Mouse (Mus musculus) intestine, embryonic 16.5 days (tissue): ENCODE measurements around the gene Ttc6. TPM values are rescaled to one million over a fixed set of nuclear protein-coding genes. Genes with fewer than 3 reads are reported as not detected.

Experiments
- ATAC-seq: fragments of 200-750 bp; cut with Nextera tagmentation; 2 replicates; pipeline ENCODE4 v1.8.0; 2017; ENCODE audit warnings: moderate TSS enrichment, moderate library complexity
- H3K27ac ChIP-seq: fragments of 300-500 bp; sonication (generic); 2 replicates; pipeline ENCODE4 v1.5.1; 2014; ENCODE audit warnings: mild to moderate bottlenecking, low read length
- H3K27me3 ChIP-seq: fragments of 300-500 bp; sonication (generic); replicated peaks from 2 replicates; pipeline ENCODE4 v1.6.1; 2014; ENCODE audit warnings: low read length, control low read depth, mixed read lengths; ENCODE audit not compliant: control insufficient read depth, insufficient read depth
- H3K36me3 ChIP-seq: fragments of 300-500 bp; sonication (generic); 2 replicates; pipeline ENCODE4 v1.6.1; 2014; ENCODE audit warnings: low read length, control low read depth; ENCODE audit not compliant: control insufficient read depth, insufficient read depth
- H3K4me1 ChIP-seq: fragments of 300-500 bp; sonication (generic); 2 replicates; pipeline ENCODE4 v1.6.1; 2014; ENCODE audit warnings: low read length, control low read depth, mixed read lengths; ENCODE audit not compliant: control insufficient read depth, insufficient read depth
- H3K4me2 ChIP-seq: fragments of 300-500 bp; sonication (generic); 2 replicates; pipeline ENCODE4 v1.6.1; 2014; ENCODE audit warnings: low read depth, low read length, control low read depth
- H3K4me3 ChIP-seq: fragments of 300-500 bp; sonication (generic); 2 replicates; pipeline ENCODE4 v1.5.1; 2014; ENCODE audit warnings: mild to moderate bottlenecking, low read length
- H3K9ac ChIP-seq: fragments of 300-500 bp; sonication (generic); 2 replicates; pipeline ENCODE4 v1.6.1; 2014; ENCODE audit warnings: low read depth, low read length
- H3K9me3 ChIP-seq: fragments of 300-500 bp; sonication (generic); 2 replicates; pipeline ENCODE4 v1.6.1; 2016; ENCODE audit warnings: low read length, control low read depth; ENCODE audit not compliant: control insufficient read depth
- WGBS: fragments of 180-500 bp; shearing (Covaris S2); extraction: QIAGEN DNeasy Blood & Tissue Kit; methylation state at CpG from one replicate; pipeline ENCODE4 v1.1.7; 2014; 5-methylcytosine and 5-hydroxymethylcytosine counted together
- polyA plus RNA-seq: library from polyadenylated mRNA; unstranded; fragments of >200 nt; fragmentation: Nextera tagmentation; extraction: Ambion mirVana; gene quantifications from 2 replicates; pipeline ENCODE4 v1.2.1, GENCODE M21; 2015

The Ttc6 gene
- polyA plus RNA-seq, 1 experiment from 2014 or later, result 0.50 TPM

DNA sequence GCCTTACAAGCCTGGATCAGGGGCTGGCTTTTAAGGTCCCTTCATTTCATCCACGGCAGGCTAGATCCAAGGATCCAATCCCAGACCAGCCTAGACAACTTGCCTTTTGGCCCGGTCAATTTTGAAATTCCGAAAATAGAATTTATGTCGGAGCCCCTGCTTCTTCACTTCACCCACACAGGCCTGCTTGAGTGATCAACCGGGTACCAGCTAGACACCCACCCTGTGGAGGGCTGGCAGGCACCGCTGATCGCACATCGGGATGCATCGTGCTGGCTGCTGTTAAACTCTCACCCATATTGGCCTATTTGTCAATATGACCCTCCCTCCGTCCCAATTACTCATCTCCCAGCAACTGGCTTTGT, 20.3 kb upstream of the Ttc6 start:
- Histone ChIP-seq H3K4me3 (peak overlapping the region; percentile 63), H3K27ac (peak overlapping the region; percentile 54; the same call in 1 of the 2 replicates), H3K4me1 (peaks cover 9% of the 10 kb centered on the region; the same call in 1 of the 2 replicates), H3K9ac (peak overlapping the region; percentile 73), H3K9me3 (no peaks in the 10 kb centered on the region), H3K4me2 (peak overlapping the region; percentile 64), H3K27me3 (peaks cover 41% of the 10 kb centered on the region), H3K36me3 (no peaks in the 10 kb centered on the region)
- 1% methylated on average over 10 of the region's 10 CpGs for WGBS
- no peak for ATAC-seq

- Histone ChIP-seq H3K27ac (peak overlapping the region; percentile 94), H3K9ac (peak overlapping the region; percentile 79), H3K27me3 (peaks cover 51% of the 10 kb centered on the region), H3K4me1 (peaks cover 13% of the 10 kb centered on the region), H3K4me2 (peak overlapping the region; percentile 80), H3K36me3 (no peaks in the 10 kb centered on the region), H3K4me3 (peak overlapping the region; percentile 63), H3K9me3 (no peaks in the 10 kb centered on the region)
- ATAC-seq, result no peak
- 2% methylated on average over 31 of the region's 31 CpGs for WGBS
Observed at GRCm38 (mm10) chr12:57544641-57545370, 19.1 kb upstream of the Ttc6 start.

- peak; percentile 66 for ATAC-seq
- H3K27ac ChIP-seq, result peak overlapping the region; percentile 94
- peak overlapping the region; percentile 80 for H3K4me2 ChIP-seq
- under 1% methylated on average over 97 of the region's 106 CpGs for WGBS
- H3K36me3 ChIP-seq, result no peaks in the 10 kb centered on the region
- peak overlapping the region; percentile 79 for H3K9ac ChIP-seq
- H3K9me3 ChIP-seq, result no peaks in the 10 kb centered on the region
- peaks cover 53% of the 10 kb centered on the region for H3K27me3 ChIP-seq
- peaks cover 13% of the 10 kb centered on the region for H3K4me1 ChIP-seq
- peak overlapping the region; percentile 63 for H3K4me3 ChIP-seq
Observed at GRCm38 (mm10) chr12:57545371-57546241, 18.3 kb upstream of the Ttc6 start.

DNA sequence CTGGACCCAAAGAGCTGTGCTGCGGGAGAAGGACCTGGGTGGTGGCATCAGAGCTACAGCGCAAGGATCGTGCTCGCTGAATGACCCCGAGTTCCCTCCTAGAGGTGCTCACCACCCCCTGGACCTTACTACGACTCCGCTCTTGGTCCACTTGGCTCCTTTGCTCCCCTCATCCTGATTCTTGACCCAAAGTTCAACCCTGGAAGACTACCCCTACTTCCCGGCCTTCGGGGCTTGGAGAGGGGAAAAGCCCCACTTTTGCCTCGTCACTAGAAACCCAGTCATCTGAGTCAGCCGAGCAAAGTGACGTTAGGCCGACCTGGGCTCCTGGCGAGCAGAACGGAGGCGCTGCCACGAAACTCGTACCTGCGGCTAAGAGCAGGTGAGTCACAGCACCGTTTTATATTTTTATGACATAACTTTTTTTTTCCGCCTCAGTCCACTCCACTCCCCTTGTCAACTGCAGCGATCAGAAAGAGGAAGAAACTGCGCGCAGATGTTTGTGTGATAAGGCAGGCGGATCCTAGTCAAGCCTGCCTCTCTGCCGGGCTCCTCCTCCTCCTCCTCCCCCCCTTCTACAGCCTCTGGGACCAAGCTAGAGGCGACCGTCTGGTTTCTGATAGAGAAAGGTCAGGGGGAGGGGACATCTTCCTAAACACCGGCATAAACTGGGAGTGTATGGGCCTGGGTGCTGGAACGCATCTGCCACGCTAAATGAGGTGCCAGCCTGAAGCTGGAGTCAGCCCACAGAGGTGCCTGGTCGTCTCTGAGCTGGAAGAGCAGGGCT, 17.3 kb upstream of the Ttc6 start, which contains the start of gene Foxa1:
Gene Foxa1 (minus strand): TSS at position 502 of the 787 bp plus-strand sequence.
- Histone ChIP-seq H3K36me3 (no peaks in the 10 kb centered on the region), H3K4me1 (peaks cover 13% of the 10 kb centered on the region), H3K9ac (peak within 1 kb of the TSS; percentile 79), H3K27me3 (peaks cover 48% of the 10 kb centered on the region), H3K4me2 (peak within 1 kb of the TSS; percentile 80), H3K27ac (peak within 1 kb of the TSS; percentile 94), H3K4me3 (peak within 1 kb of the TSS; percentile 63), H3K9me3 (no peaks in the 10 kb centered on the region)
- WGBS, result under 1% methylated on average over 32 of the region's 32 CpGs
- ATAC-seq, result peak; percentile 64

GRCm38 (mm10) chr12:57547890-57548289, 16.0 kb upstream of the Ttc6 start:
- Histone ChIP-seq H3K4me1 (peaks cover 13% of the 10 kb centered on the region), H3K4me3 (no peak overlapping the region), H3K9ac (no peak overlapping the region), H3K9me3 (no peaks in the 10 kb centered on the region), H3K36me3 (no peaks in the 10 kb centered on the region), H3K27ac (peak overlapping the region; percentile 65; the same call in 1 of the 2 replicates), H3K4me2 (peak overlapping the region; percentile 24), H3K27me3 (peaks cover 50% of the 10 kb centered on the region)
- 2% methylated on average over 9 of the region's 9 CpGs for WGBS
- ATAC-seq, result no peak

GRCm38 (mm10) chr12:57548352-57548980, 15.4 kb upstream of the Ttc6 start:
- peak overlapping the region; percentile 40 for H3K4me2 ChIP-seq
- no peaks in the 10 kb centered on the region for H3K9me3 ChIP-seq
- under 1% methylated on average over 20 of the region's 20 CpGs for WGBS
- peak; percentile 16; the same call in 1 of the 2 replicates for ATAC-seq
- peaks cover 51% of the 10 kb centered on the region for H3K27me3 ChIP-seq
- peak overlapping the region; percentile 6; the same call in 1 of the 2 replicates for H3K4me3 ChIP-seq
- no peaks in the 10 kb centered on the region for H3K36me3 ChIP-seq
- H3K4me1 ChIP-seq, result peaks cover 13% of the 10 kb centered on the region
- peak overlapping the region; percentile 65 for H3K27ac ChIP-seq
- peak overlapping the region; percentile 28; the same call in 1 of the 2 replicates for H3K9ac ChIP-seq

DNA sequence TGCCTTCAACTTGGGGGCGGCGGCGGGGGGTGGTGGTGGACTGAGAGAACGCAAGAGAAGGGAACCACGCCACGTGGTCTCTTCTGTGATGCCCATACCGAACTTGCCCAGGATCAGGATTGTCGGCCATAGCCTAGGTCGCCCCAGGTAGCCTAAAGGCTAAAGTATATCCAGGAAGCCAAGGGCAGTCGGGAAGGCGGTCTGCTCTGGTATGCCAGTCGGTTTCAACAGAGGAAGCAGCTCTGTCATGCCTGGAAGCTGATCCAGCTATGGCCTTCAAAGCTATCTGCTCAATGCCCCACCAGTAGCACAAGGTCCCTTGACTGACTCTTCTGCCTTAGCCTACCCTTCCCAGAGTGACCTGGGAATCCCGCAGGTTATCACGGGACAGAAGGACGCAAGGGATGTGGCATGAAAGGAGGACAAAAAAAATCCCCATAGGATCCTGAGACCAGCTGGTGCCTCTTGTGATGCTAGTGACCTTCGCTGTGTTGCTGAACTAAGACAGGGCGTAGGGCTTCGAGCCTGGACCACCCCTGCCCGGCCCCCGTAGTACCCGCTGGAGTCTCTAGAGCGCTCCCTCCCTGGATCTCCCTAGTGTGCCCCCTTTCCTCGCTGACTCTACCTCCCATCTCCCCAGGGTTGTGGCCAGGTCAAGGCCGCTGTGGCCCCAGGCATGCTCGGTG, 14.8 kb upstream of the Ttc6 start:
- Histone ChIP-seq H3K36me3 (no peaks in the 10 kb centered on the region), H3K9ac (peak overlapping the region; percentile 62; the same call in 1 of the 2 replicates), H3K27ac (no peak overlapping the region; the same call in 1 of the 2 replicates), H3K4me3 (peak overlapping the region; percentile 29), H3K9me3 (no peaks in the 10 kb centered on the region), H3K27me3 (peaks cover 53% of the 10 kb centered on the region), H3K4me2 (peak overlapping the region; percentile 40), H3K4me1 (peaks cover 13% of the 10 kb centered on the region)
- WGBS, result 5% methylated on average over 25 of the region's 25 CpGs
- ATAC-seq, result no peak

GRCm38 (mm10) chr12:57549667-57550160, 14.2 kb upstream of the Ttc6 start:
- Histone ChIP-seq H3K4me1 (peaks cover 13% of the 10 kb centered on the region), H3K4me2 (peak overlapping the region; percentile 40), H3K36me3 (no peaks in the 10 kb centered on the region), H3K9ac (peak overlapping the region; percentile 62), H3K9me3 (no peaks in the 10 kb centered on the region), H3K4me3 (peak overlapping the region; percentile 29), H3K27me3 (peaks cover 56% of the 10 kb centered on the region), H3K27ac (no peak overlapping the region; the same call in 1 of the 2 replicates)
- no peak for ATAC-seq
- WGBS, result 2% methylated on average over 15 of the region's 15 CpGs
